Mouse (Mus musculus): ENCODE results near the gene Zfp36l1. TPM values are rescaled to one million over a fixed set of nuclear protein-coding genes. Genes with fewer than 3 reads are reported as not detected.

The Zfp36l1 gene
- total and polyA plus RNA-seq, 2 experiments from 2014 or later: 47.4 to 48.5 TPM

DNA sequence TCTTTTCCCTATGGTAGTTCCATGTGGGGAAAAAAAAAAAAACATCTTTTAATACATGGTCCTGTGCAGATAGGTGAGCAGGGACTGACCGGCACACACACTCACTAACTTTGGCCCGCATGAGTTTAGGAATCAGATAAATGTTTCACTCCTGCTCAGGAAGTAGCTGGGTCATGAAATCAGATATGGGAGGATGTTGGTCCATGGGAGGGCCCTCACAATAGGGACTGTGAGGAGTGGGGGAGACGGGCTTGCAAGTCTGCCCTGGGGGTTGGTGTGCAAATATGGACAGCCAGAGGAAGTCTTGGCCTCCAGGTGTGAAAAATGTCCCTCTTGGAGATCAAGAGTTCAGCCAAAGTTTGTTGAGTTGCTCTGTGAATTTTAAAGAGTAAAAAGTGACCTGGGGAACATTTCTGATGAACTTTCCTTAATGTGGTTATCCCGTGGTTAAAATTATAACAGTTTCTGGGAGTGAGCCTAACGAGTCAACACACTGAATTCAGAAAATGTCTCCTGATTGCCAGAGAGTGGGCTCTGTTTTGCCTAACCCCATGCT is 53.0 kb downstream of the Zfp36l1 start:
- Histone ChIP-seq H3K4me2 (ENCODE audit: low read depth, low read length, poor library complexity, severe bottlenecking) (no peak overlapping the region), H3K9me3 (ENCODE audit: low read length) (no peaks in the 10 kb centered on the region), H3K9ac (replicated peaks; ENCODE audit: low read length, poor library complexity, severe bottlenecking) (no peak overlapping the region), H3K4me1 (ENCODE audit: insufficient read depth, low read length) (peaks cover 24% of the 10 kb centered on the region), H3K36me3 (ENCODE audit: insufficient read depth, low read length) (no peaks in the 10 kb centered on the region), H3K27ac (ENCODE audit: low read depth, low read length) (no peak overlapping the region), H3K4me3 (ENCODE audit: low read depth, low read length) (no peak overlapping the region), H3K27me3 (ENCODE audit: insufficient read depth, low read length) (no peaks in the 10 kb centered on the region)
- TF ChIP-seq CTCF (IDR thresholded peaks at IDR 0.05): no peak
- DNase-seq (ENCODE audit: low spot score) (no peak), ATAC-seq (ENCODE audit: low FRiP score) (no peak)
- WGBS: 78% methylated on average over 5 of the region's 5 CpGs

Other genes starting within 250 kb of the Zfp36l1 start
- 17.1 and 18.0 TPM in 2 replicates for gene Actn1, start 147.4 kb upstream of the Zfp36l1 start, total RNA-seq (2014; rRNA removed)
- 6.2 and 7.4 TPM in 2 replicates for gene Actn1, start 147.4 kb upstream of the Zfp36l1 start, polyA plus RNA-seq (2015; fragmentation: Nextera tagmentation; extraction: Ambion mirVana)